Mouse (Mus musculus): Measurements from ENCODE around the gene Dus3l. TPM values are rescaled to one million over a fixed set of nuclear protein-coding genes. Genes with fewer than 3 reads are reported as not detected.

Gene Dus3l
- polyA plus RNA-seq (2014; fragmentation: Nextera tagmentation; extraction: Ambion mirVana), result 45.6 and 47.4 TPM in 2 replicates

DNA sequence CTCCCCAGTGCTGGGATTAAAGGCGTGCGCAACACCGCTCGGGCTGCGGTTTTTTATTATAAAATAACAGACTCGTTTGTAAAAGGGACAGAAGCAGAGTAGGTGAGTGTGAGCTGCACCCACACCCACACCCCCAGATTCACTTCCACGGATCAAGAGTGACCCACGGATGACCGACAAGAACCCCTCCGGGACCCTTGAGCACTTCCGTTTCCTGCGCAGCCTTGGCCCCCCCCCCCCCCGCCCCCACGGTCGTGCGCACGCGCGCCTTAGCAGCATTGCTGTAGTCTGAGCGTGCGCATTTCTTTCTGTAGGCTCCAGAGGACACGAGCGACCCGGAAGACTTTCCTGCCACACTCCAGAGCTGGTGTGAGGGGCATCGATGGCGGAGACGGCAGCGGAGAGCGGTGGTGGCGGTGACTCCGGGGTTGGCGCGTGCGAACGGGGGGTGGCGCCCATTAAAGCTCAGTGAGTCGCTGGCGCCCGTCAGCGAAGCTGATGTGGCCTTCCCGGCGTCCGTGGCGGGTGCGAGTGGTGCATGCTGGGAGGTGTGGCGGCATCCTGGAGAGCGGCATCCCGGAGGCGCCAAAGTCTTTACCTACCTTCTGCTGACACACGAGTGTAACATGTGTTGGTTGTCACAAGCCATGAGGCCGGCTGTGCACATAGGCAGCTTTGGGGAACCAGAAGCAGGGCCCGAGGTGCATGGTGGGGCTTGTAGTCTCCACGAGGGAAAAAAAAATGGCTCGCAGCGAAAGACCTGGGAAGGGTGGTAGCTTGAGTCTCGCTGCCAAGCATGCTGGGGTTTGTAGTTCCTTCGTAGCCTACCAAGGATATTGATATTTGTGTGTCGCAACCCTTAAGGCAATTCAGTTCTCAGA is at the start of gene Dus3l:
Gene Dus3l, plus strand, starts transcription at position 284 of the 881 bp plus-strand sequence.
- 2% methylated on average over 56 of the region's 58 CpGs for whole genome bisulfite sequencing
- peak; percentile 71 for ATAC-seq (replicated peaks; ENCODE audit: low FRiP score, low TSS enrichment, low read depth)

DNA sequence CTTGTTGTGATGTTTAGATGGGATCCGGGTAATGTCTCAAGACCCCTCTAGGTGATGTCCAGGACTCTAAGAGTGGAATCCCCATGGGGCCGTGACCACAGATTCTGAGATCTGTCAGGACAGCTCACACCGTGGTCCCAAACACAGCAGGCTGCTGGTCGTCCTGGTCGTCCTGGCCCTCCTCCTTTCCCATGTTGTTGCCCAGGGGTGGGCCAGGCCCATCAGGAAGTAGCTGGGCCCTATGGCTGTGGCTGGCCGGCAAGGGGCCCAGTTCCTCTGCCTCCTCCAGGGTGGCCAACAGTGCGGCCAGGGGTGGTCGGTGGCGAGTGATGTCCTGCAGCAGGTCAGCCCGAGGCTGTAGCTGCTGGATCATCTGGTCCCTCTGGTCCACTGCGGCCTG is 49.2 kb upstream of the Dus3l start:
- Histone ChIP-seq H3K4me2 (ENCODE audit: low read length) (no peak overlapping the region), H3K27ac (ENCODE audit: low read depth) (no peak overlapping the region), H3K9me3 (ENCODE audit: control insufficient read depth, low read length) (no peaks in the 10 kb centered on the region), H3K9ac (ENCODE audit: low read length) (no peak overlapping the region), H3K4me3 (ENCODE audit: low read depth, low read length) (no peak overlapping the region), H3K36me3 (ENCODE audit: control insufficient read depth, insufficient read depth, low read length) (peaks cover 23% of the 10 kb centered on the region), H3K4me1 (replicated peaks; ENCODE audit: control insufficient read depth, insufficient read depth, low read length) (peaks cover 17% of the 10 kb centered on the region), H3K27me3 (replicated peaks; ENCODE audit: control insufficient read depth, insufficient read depth, low read length) (no peaks in the 10 kb centered on the region)
- no peak for DNase-seq (ENCODE audit: low spot score)
- WGBS, result 60% methylated on average over 11 of the region's 11 CpGs
- no peak for ATAC-seq (replicated peaks; ENCODE audit: low FRiP score, low TSS enrichment, low read depth)

More for the DNA sequence above, at the start of gene Dus3l:
- Histone ChIP-seq H3K4me3 (ENCODE audit: low read depth, low read length) (peak within 1 kb of the TSS; percentile 71), H3K4me1 (replicated peaks; ENCODE audit: control insufficient read depth, insufficient read depth, low read length) (peaks cover 19% of the 10 kb centered on the region), H3K27me3 (replicated peaks; ENCODE audit: control insufficient read depth, insufficient read depth, low read length) (no peaks in the 10 kb centered on the region), H3K9ac (ENCODE audit: low read length) (peak within 1 kb of the TSS; percentile 80), H3K27ac (ENCODE audit: low read depth) (peak within 1 kb of the TSS; percentile 89), H3K4me2 (ENCODE audit: low read length) (peak within 1 kb of the TSS; percentile 67), H3K9me3 (ENCODE audit: control insufficient read depth, low read length) (no peaks in the 10 kb centered on the region), H3K36me3 (ENCODE audit: control insufficient read depth, insufficient read depth, low read length) (peaks cover 30% of the 10 kb centered on the region)
- peak; percentile 95 for DNase-seq (ENCODE audit: low spot score)

- H3K4me2 ChIP-seq (ENCODE audit: low read length), result peak overlapping the region; percentile 90
- no peaks in the 10 kb centered on the region for H3K27me3 ChIP-seq (replicated peaks; ENCODE audit: control insufficient read depth, insufficient read depth, low read length)
- no peak for ATAC-seq (replicated peaks; ENCODE audit: low FRiP score, low TSS enrichment, low read depth)
- H3K4me3 ChIP-seq (ENCODE audit: low read depth, low read length), result peak overlapping the region; percentile 71
- H3K27ac ChIP-seq (ENCODE audit: low read depth), result peak overlapping the region; percentile 34
- peak overlapping the region; percentile 71 for H3K9ac ChIP-seq (ENCODE audit: low read length)
- WGBS, result 25% methylated on average over 22 of the region's 22 CpGs
- peaks cover 21% of the 10 kb centered on the region for H3K36me3 ChIP-seq (ENCODE audit: control insufficient read depth, insufficient read depth, low read length)
- H3K4me1 ChIP-seq (replicated peaks; ENCODE audit: control insufficient read depth, insufficient read depth, low read length), result peaks cover 17% of the 10 kb centered on the region
- H3K9me3 ChIP-seq (ENCODE audit: control insufficient read depth, low read length), result no peaks in the 10 kb centered on the region
- DNase-seq (ENCODE audit: low spot score), result no peak
Observed at GRCm38 (mm10) chr17:56715914-56716654, 48.5 kb upstream of the Dus3l start.

DNA sequence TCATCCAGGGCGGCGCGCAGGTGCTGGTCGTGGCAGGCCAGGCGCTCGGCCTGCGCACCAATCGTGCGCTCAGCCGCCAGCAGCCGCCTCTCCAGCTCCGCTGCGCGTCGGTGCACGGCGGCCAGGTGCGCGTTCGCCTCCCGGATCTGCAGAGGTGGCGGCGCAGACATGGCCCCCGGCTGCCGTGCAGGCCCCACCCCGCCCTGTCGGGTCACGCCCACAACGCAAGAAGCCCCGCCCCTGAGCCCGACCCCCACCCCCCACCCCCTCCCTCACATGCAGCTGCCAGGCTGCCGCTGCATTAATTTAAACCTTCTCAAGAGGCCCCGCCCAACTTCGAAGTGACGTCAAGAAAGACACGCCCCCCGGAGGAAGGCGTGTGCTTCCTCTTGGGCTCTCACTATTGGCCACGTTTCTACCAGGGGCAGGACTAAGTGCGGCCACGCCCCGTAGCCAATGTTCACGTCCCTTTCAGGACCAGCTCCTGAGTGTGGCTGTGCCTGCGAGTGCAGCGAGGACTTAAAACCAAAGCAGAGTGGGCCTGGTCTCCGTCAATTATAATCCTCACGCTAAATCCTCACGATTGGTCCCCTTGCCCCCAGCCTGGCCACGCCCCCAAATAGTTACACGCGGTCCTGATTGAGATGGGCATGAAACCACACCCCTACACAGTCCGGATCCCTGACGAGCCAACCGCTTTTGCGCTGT is 47.7 kb upstream of the Dus3l start:
- Histone ChIP-seq H3K9ac (ENCODE audit: low read length) (peak overlapping the region; percentile 95), H3K4me1 (replicated peaks; ENCODE audit: control insufficient read depth, insufficient read depth, low read length) (peaks cover 17% of the 10 kb centered on the region), H3K36me3 (ENCODE audit: control insufficient read depth, insufficient read depth, low read length) (peaks cover 21% of the 10 kb centered on the region), H3K9me3 (ENCODE audit: control insufficient read depth, low read length) (no peaks in the 10 kb centered on the region), H3K27me3 (replicated peaks; ENCODE audit: control insufficient read depth, insufficient read depth, low read length) (no peaks in the 10 kb centered on the region), H3K4me3 (ENCODE audit: low read depth, low read length) (peak overlapping the region; percentile 71), H3K4me2 (ENCODE audit: low read length) (peak overlapping the region; percentile 90), H3K27ac (ENCODE audit: low read depth) (peak overlapping the region; percentile 80)
- WGBS, result under 1% methylated on average over 45 of the region's 55 CpGs
- peak; percentile 92 for ATAC-seq (replicated peaks; ENCODE audit: low FRiP score, low TSS enrichment, low read depth)
- peak; percentile 99 for DNase-seq (ENCODE audit: low spot score)

DNA sequence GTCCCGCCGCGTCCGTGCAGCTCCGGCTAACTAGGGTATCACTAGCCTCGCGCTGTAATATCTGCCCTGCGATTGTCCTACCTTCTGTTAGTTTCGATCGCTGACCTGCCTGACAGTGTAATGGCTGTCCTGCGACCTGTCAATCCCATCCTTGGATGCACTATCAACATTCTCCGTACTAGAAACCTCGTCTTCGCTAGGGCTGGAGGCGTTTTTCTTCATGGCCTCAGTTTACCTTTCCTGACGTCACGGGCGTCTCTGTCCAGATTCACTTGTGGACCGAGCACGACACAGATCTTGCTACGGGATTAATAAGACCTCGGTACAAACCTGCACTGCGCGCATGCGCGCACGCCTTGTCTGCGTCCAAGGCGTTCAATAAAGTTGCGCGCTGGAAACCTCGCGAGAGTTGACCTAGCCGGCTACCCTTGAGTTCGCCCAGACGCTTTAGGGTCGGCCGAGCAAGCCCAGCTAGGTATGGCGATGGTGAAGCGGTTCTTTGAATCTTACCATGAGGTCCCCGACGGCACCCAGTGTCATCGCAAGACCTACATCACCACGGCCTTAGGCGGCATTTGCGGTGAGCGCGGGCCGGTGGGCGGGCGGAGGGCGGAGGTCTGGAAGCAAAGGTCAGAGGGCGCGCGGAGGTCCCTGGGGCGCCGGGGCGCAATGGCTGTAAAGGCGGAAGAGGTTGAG is 47.0 kb upstream of the Dus3l start, which contains the start of the genes Ndufa11 and Vmac:
Gene Ndufa11, plus strand, starts transcription at position 405 of the 696 bp plus-strand sequence.
Gene Vmac, minus strand, starts transcription at position 660 of the 696 bp plus-strand sequence.
- under 1% methylated on average over 59 of the region's 59 CpGs for WGBS
- no peaks in the 10 kb centered on the region for H3K27me3 ChIP-seq (replicated peaks; ENCODE audit: control insufficient read depth, insufficient read depth, low read length)
- ATAC-seq (replicated peaks; ENCODE audit: low FRiP score, low TSS enrichment, low read depth), result peak; percentile 76

DNA sequence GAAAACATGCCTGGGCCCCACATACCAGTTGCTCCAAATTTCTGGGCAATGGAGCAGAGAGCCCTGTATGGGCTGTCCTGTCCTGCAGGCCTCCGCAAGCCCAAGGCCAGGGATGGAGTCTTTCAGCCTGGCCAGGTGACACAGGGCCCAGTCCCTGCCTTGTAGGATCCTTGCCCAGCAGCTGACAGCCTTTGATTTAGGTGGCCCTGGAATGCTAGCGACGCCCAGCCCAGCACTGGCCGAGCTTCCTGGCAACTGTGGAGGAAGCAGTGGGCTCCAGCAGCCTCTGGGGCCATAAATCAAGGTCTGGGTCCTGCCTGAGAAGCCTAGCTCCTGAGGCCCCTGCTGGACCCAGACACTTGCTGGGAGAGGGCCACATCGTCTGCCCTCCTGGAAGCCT is 42.1 kb upstream of the Dus3l start:
- H3K36me3 ChIP-seq (ENCODE audit: control insufficient read depth, insufficient read depth, low read length), result peaks cover 35% of the 10 kb centered on the region
- H3K4me3 ChIP-seq (ENCODE audit: low read depth, low read length), result no peak overlapping the region
- H3K9me3 ChIP-seq (ENCODE audit: control insufficient read depth, low read length), result no peaks in the 10 kb centered on the region
- no peak overlapping the region for H3K27ac ChIP-seq (ENCODE audit: low read depth)
- no peaks in the 10 kb centered on the region for H3K27me3 ChIP-seq (replicated peaks; ENCODE audit: control insufficient read depth, insufficient read depth, low read length)
- peaks cover 23% of the 10 kb centered on the region for H3K4me1 ChIP-seq (replicated peaks; ENCODE audit: control insufficient read depth, insufficient read depth, low read length)
- ATAC-seq (replicated peaks; ENCODE audit: low FRiP score, low TSS enrichment, low read depth) (no peak), DNase-seq (ENCODE audit: low spot score) (no peak)
- 32% methylated on average over 5 of the region's 5 CpGs for WGBS
- H3K9ac ChIP-seq (ENCODE audit: low read length), result no peak overlapping the region
- no peak overlapping the region for H3K4me2 ChIP-seq (ENCODE audit: low read length)

More for the DNA sequence above, 47.0 kb upstream of the Dus3l start, which contains the start of the genes Ndufa11 and Vmac:
- DNase-seq (ENCODE audit: low spot score), result peak; percentile 99
- H3K4me2 ChIP-seq (ENCODE audit: low read length), result peak within 1 kb of the TSS; percentile 90
- no peaks in the 10 kb centered on the region for H3K9me3 ChIP-seq (ENCODE audit: control insufficient read depth, low read length)
- peak within 1 kb of the TSS; percentile 95 for H3K9ac ChIP-seq (ENCODE audit: low read length)
- peaks cover 19% of the 10 kb centered on the region for H3K4me1 ChIP-seq (replicated peaks; ENCODE audit: control insufficient read depth, insufficient read depth, low read length)
- peak within 1 kb of the TSS; percentile 71 for H3K4me3 ChIP-seq (ENCODE audit: low read depth, low read length)
- H3K27ac ChIP-seq (ENCODE audit: low read depth), result peak within 1 kb of the TSS; percentile 80
- H3K36me3 ChIP-seq (ENCODE audit: control insufficient read depth, insufficient read depth, low read length), result peaks cover 21% of the 10 kb centered on the region

DNA sequence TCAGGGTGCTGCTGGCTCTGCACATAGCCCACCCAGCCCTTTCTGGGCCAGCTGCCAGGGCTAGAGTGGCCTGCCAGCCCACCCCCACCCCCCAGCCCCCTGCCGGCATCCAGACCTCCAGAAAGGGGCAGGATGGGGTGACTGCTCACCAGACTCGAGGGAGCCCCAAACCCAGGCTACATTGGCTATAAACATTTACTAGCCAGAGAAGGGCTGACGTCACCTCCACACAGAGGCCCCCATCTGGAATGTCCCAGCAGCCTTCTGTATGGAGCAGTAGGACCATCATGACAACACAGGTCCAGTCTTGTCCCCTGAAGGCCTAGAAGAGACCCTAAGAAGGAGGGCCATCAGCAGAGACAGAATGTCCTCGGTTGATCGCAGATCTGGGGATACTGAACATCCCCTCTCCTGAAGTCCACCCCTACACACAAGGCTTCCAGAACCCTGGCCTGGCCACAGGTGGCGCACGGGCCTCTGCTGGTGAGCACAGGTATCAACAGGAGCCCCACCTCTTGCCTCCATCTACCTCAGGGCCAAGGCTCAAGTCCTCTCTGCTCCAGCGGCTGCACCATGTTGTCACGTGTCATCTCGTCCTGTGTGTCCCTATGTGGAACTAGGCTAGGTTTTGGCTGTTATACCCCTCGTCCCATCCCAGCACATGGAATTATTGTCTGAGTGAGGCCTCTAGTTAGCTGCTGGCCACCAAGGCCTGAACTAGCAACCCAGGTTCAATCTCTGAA is 41.0 kb upstream of the Dus3l start:
- H3K27me3 ChIP-seq (replicated peaks; ENCODE audit: control insufficient read depth, insufficient read depth, low read length), result no peaks in the 10 kb centered on the region

More for the DNA sequence above, 41.0 kb upstream of the Dus3l start:
- Histone ChIP-seq H3K9ac (ENCODE audit: low read length) (no peak overlapping the region), H3K4me1 (replicated peaks; ENCODE audit: control insufficient read depth, insufficient read depth, low read length) (peaks cover 29% of the 10 kb centered on the region), H3K27ac (ENCODE audit: low read depth) (no peak overlapping the region), H3K36me3 (ENCODE audit: control insufficient read depth, insufficient read depth, low read length) (peaks cover 35% of the 10 kb centered on the region), H3K9me3 (ENCODE audit: control insufficient read depth, low read length) (no peaks in the 10 kb centered on the region), H3K4me2 (ENCODE audit: low read length) (no peak overlapping the region), H3K4me3 (ENCODE audit: low read depth, low read length) (no peak overlapping the region)
- WGBS, result 77% methylated on average over 11 of the region's 11 CpGs
- DNase-seq (ENCODE audit: low spot score) (no peak), ATAC-seq (replicated peaks; ENCODE audit: low FRiP score, low TSS enrichment, low read depth) (no peak)

All from intestine, embryonic 14.5 days (tissue).